Mouse (Mus musculus) liver, embryonic 11.5 days (tissue): ENCODE data around the gene Olfr641. TPM values are rescaled to one million over a fixed set of nuclear protein-coding genes. Genes with fewer than 3 reads are reported as not detected.

Experiments
- ATAC-seq: fragments of 200-750 bp; cut with Nextera tagmentation; replicated peaks from 2 replicates; pipeline ENCODE4 v1.8.0; 2017; ENCODE audit warnings: moderate number of reproducible peaks, mild to moderate bottlenecking, moderate TSS enrichment, moderate library complexity; ENCODE audit not compliant: low FRiP score
- DNase-seq: peaks from one replicate; pipeline ENCODE4 v3.0.0-alpha.2; 2017; ENCODE audit warnings: low spot score
- H3K27ac ChIP-seq: fragments of 300-500 bp; sonication (generic); 2 replicates; pipeline ENCODE4 v1.5.1; 2014; ENCODE audit warnings: mild to moderate bottlenecking, low read depth, low read length, control low read depth
- H3K27me3 ChIP-seq: fragments of 300-500 bp; sonication (generic); replicated peaks from 2 replicates; pipeline ENCODE4 v1.6.1; 2014; ENCODE audit warnings: low read length, mixed read lengths; ENCODE audit not compliant: control insufficient read depth, insufficient read depth
- H3K36me3 ChIP-seq: fragments of 300-500 bp; sonication (generic); 2 replicates; pipeline ENCODE4 v1.6.1; 2014; ENCODE audit warnings: mild to moderate bottlenecking, low read length, moderate library complexity, mixed read lengths; ENCODE audit not compliant: control insufficient read depth, insufficient read depth
- H3K4me1 ChIP-seq: fragments of 300-500 bp; sonication (generic); replicated peaks from 2 replicates; pipeline ENCODE4 v1.6.1; 2014; ENCODE audit warnings: low read length, mixed read lengths; ENCODE audit not compliant: control insufficient read depth, insufficient read depth
- H3K4me2 ChIP-seq: fragments of 300-500 bp; sonication (generic); 2 replicates; pipeline ENCODE4 v1.6.1; 2014; ENCODE audit warnings: mild to moderate bottlenecking, control low read depth, moderate library complexity
- H3K4me3 ChIP-seq: fragments of 300-500 bp; sonication (generic); 2 replicates; pipeline ENCODE4 v1.5.1; 2014; ENCODE audit warnings: low read depth, low read length, control low read depth
- H3K9ac ChIP-seq: fragments of 300-500 bp; sonication (generic); 2 replicates; pipeline ENCODE4 v1.6.1; 2014; ENCODE audit warnings: low read depth, low read length, control low read depth
- H3K9me3 ChIP-seq: fragments of 300-500 bp; sonication (generic); 2 replicates; pipeline ENCODE4 v1.6.1; 2016; ENCODE audit warnings: low read length, inconsistent platforms, mixed read lengths; ENCODE audit not compliant: control insufficient read depth
- WGBS: fragments of 180-500 bp; shearing (Covaris S2); extraction: QIAGEN DNeasy Blood & Tissue Kit; methylation state at CpG from one replicate; pipeline ENCODE4 v1.1.7; 2014; 5-methylcytosine and 5-hydroxymethylcytosine counted together
- polyA plus RNA-seq: library from polyadenylated mRNA; unstranded; fragments of >200 nt; fragmentation: Nextera tagmentation; extraction: Ambion mirVana; gene quantifications from 2 replicates; pipeline ENCODE4 v1.2.1, GENCODE M21; 2014

The Olfr641 gene
- polyA plus RNA-seq, 1 experiment from 2014 or later, result not detected

DNA sequence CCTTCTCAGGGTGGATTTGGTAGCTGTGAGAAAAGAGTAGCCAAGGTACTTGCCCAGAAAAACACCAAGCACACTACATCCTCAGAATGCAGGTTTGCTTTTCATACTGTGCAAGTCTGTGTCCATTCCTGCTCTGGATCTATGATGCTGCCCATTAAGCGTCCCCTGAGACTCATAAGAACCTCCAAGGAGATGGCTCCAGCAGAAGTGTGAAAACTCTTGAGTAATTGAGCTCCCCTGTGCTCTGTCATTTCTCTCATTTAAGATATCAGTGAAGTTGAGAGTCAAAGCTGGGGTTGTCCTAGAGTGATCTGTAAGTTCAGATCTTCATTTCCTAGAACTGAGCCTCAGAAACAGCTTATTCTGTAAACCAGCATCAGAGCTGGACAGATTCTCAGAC, 17.3 kb downstream of the Olfr641 start, which contains the start of gene Olfr642:
Olfr642 (minus strand) TSS at position 101 of the 400 bp plus-strand sequence.
- no peaks in the 10 kb centered on the region for H3K36me3 ChIP-seq
- no peak within 1 kb of the TSS for H3K27ac ChIP-seq
- H3K27me3 ChIP-seq, result no peaks in the 10 kb centered on the region
- DNase-seq (no peak), ATAC-seq (no peak)
- 64% methylated on average over 1 of the region's 1 CpGs for WGBS
- H3K9me3 ChIP-seq, result no peaks in the 10 kb centered on the region
- no peak within 1 kb of the TSS for H3K4me2 ChIP-seq
- H3K4me3 ChIP-seq, result no peak within 1 kb of the TSS
- no peaks in the 10 kb centered on the region for H3K4me1 ChIP-seq
- no peak within 1 kb of the TSS for H3K9ac ChIP-seq

DNA sequence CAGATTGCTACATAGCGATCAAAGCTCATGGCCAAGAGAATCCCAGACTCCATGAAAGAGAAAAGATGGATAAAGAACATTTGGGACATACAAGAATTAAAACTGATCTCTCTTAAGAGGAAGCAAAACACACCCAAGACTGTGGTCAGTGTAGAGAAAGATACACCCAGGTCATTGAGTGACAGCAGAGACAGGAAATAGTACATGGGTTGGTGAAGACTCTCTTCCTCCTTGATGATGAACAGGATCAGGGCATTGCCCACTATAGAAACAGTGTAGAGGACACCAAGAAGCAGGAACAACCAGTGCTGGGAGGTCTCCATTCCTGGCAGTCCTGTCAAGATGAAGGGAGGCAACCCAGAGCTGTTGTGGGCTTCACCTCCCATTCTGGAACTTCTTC, 24.0 kb downstream of the Olfr641 start:
- no peaks in the 10 kb centered on the region for H3K4me1 ChIP-seq
- no peak for DNase-seq
- ATAC-seq, result no peak
- no peaks in the 10 kb centered on the region for H3K36me3 ChIP-seq
- no peak overlapping the region for H3K27ac ChIP-seq
- H3K4me3 ChIP-seq, result no peak overlapping the region
- no peaks in the 10 kb centered on the region for H3K9me3 ChIP-seq
- WGBS, result 83% methylated on average over 1 of the region's 1 CpGs
- no peaks in the 10 kb centered on the region for H3K27me3 ChIP-seq
- H3K4me2 ChIP-seq, result no peak overlapping the region
- H3K9ac ChIP-seq, result no peak overlapping the region

DNA sequence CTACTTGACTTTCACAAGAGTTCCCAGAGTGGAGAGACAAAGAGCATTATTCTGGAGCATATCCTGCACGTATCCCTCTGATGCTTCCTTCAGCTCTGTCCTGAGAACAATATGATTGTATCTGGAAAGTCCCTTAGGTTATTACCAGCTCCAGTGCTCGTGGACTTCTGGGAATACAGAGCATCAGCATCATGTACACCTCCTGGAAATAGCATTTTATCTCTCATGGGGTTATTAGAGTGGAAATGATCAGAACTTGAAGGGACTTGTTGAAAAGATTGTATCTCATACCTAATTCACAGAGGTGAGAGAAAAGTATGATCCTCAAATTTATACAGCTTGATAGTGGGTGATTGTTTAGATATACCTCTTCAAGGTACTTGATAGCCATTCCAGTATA, 26.1 kb downstream of the Olfr641 start, which contains the start of gene 4930516K23Rik:
4930516K23Rik (minus strand) TSS at position 101 of the 400 bp plus-strand sequence.
- DNase-seq (no peak), ATAC-seq (no peak)
- WGBS, result 46% methylated on average over 2 of the region's 2 CpGs
- Histone ChIP-seq H3K4me2 (no peak within 1 kb of the TSS), H3K27ac (no peak within 1 kb of the TSS), H3K4me1 (no peaks in the 10 kb centered on the region), H3K27me3 (no peaks in the 10 kb centered on the region), H3K4me3 (no peak within 1 kb of the TSS), H3K36me3 (no peaks in the 10 kb centered on the region), H3K9ac (no peak within 1 kb of the TSS), H3K9me3 (no peaks in the 10 kb centered on the region)

DNA sequence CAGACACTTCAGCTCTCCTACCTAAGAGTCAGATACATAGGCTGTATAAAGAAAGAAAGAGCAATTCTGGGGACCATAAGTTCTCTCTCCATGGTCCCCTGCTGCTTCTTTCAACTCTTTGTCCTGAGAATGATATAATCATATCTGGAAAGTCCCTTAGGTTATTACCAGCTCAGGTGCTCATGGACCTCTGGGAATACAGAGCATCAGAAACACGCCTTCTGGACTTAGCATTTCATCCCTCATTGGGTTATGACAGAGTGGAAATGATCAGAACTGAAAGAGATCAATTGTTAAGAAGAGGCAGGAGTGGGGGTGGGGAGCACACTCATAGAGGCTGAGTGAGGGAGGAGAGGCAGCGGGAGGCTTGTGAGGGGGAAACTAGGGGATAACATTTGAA, 36.5 kb downstream of the Olfr641 start, which contains the start of gene Olfr644:
Olfr644 (minus strand) TSS at position 101 of the 400 bp plus-strand sequence.
- no peaks in the 10 kb centered on the region for H3K9me3 ChIP-seq
- H3K4me1 ChIP-seq, result no peaks in the 10 kb centered on the region
- no peak within 1 kb of the TSS for H3K4me2 ChIP-seq
- DNase-seq (no peak), ATAC-seq (no peak)
- no peak within 1 kb of the TSS for H3K4me3 ChIP-seq
- H3K27ac ChIP-seq, result no peak within 1 kb of the TSS
- H3K36me3 ChIP-seq, result no peaks in the 10 kb centered on the region
- no peaks in the 10 kb centered on the region for H3K27me3 ChIP-seq
- 78% methylated on average over 2 of the region's 2 CpGs for WGBS
- no peak within 1 kb of the TSS for H3K9ac ChIP-seq

DNA sequence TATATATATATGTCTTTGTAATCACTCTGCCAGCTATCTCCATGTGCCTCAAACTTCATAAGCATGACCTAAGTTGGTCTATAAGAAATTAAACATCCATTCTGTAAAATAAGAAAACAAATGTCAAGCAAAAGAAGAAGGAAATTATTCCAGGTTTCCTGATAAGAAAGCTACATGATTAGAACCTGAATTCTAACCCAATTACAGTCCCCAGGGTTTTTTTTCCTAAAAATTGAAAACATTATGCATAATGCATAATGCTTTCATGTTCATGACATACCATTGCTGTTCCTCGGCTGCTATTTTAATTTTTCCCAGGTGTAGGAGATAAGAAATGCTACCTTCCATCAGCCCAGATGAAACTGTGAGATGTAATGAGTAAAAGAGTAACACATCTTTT, 50.1 kb downstream of the Olfr641 start, which contains the start of gene Olfr645:
Olfr645 (minus strand) TSS at position 101 of the 400 bp plus-strand sequence.
- no peak within 1 kb of the TSS for H3K9ac ChIP-seq
- no peaks in the 10 kb centered on the region for H3K27me3 ChIP-seq
- DNase-seq (no peak), ATAC-seq (no peak)
- no peaks in the 10 kb centered on the region for H3K4me1 ChIP-seq
- H3K4me3 ChIP-seq, result no peak within 1 kb of the TSS
- H3K9me3 ChIP-seq, result no peaks in the 10 kb centered on the region
- no peak within 1 kb of the TSS for H3K27ac ChIP-seq
- H3K4me2 ChIP-seq, result no peak within 1 kb of the TSS
- H3K36me3 ChIP-seq, result no peaks in the 10 kb centered on the region
- 67% methylated on average over 1 of the region's 1 CpGs for WGBS

Other genes starting within 250 kb of the Olfr641 start
- gene Olfr67, start 243.6 kb upstream of the Olfr641 start, polyA plus RNA-seq, result not detected in 2 replicates
- gene Hbb-bt, start 221.4 kb upstream of the Olfr641 start, polyA plus RNA-seq, result 7,398 and 7,943 TPM in 2 replicates
- gene Hbb-bs, start 207.3 kb upstream of the Olfr641 start, polyA plus RNA-seq, result 9,439 and 11,024 TPM in 2 replicates
- gene Hbb-bh2, start 194.9 kb upstream of the Olfr641 start, polyA plus RNA-seq, result not detected in 2 replicates
- gene Hbb-bh1, start 192.3 kb upstream of the Olfr641 start, polyA plus RNA-seq, result 4,066 and 4,428 TPM in 2 replicates
- gene Hbb-y, start 182.2 kb upstream of the Olfr641 start, polyA plus RNA-seq, result 15,021 and 16,786 TPM in 2 replicates
- not detected in 2 replicates for gene Olfr66, start 149.2 kb upstream of the Olfr641 start, polyA plus RNA-seq
- gene Olfr64, start 141.0 kb upstream of the Olfr641 start, polyA plus RNA-seq, result not detected in 2 replicates
- gene Olfr65, start 132.0 kb upstream of the Olfr641 start, polyA plus RNA-seq, result not detected in 2 replicates
- gene Olfr631, start 106.6 kb upstream of the Olfr641 start, polyA plus RNA-seq, result not detected in 2 replicates
- gene Olfr632, start 101.1 kb upstream of the Olfr641 start, polyA plus RNA-seq, result 0.12 TPM in 1 of 2 replicates, not detected in the other
- gene Olfr633, start 91.0 kb upstream of the Olfr641 start, polyA plus RNA-seq, result not detected in 2 replicates
- gene Olfr635, start 64.3 kb upstream of the Olfr641 start, polyA plus RNA-seq, result not detected in 2 replicates
- not detected in 2 replicates for gene Olfr638, start 36.7 kb upstream of the Olfr641 start, polyA plus RNA-seq
- gene Olfr639, start 18.1 kb upstream of the Olfr641 start, polyA plus RNA-seq, result not detected in 2 replicates
- gene Olfr640, start 9.9 kb upstream of the Olfr641 start, polyA plus RNA-seq, result not detected in 2 replicates
- gene Olfr642, start 17.2 kb downstream of the Olfr641 start, polyA plus RNA-seq, result not detected in 2 replicates
- not detected in 2 replicates for gene 4930516K23Rik, start 26.0 kb downstream of the Olfr641 start, polyA plus RNA-seq
- gene Olfr644, start 36.4 kb downstream of the Olfr641 start, polyA plus RNA-seq, result not detected in 2 replicates
- not detected in 2 replicates for gene Olfr645, start 50.0 kb downstream of the Olfr641 start, polyA plus RNA-seq
- not detected in 2 replicates for gene Olfr646, start 69.4 kb downstream of the Olfr641 start, polyA plus RNA-seq
- gene Ubqln5, start 94.4 kb downstream of the Olfr641 start, polyA plus RNA-seq, result not detected in 2 replicates
- gene Olfr643, start 102.0 kb downstream of the Olfr641 start, polyA plus RNA-seq, result not detected in 2 replicates
- gene Ubqln3, start 107.8 kb downstream of the Olfr641 start, polyA plus RNA-seq, result not detected in 2 replicates
- gene Ubqlnl, start 115.1 kb downstream of the Olfr641 start, polyA plus RNA-seq, result not detected in 2 replicates
- not detected in 2 replicates for gene Olfm5, start 129.4 kb downstream of the Olfr641 start, polyA plus RNA-seq
- gene Olfr648, start 147.9 kb downstream of the Olfr641 start, polyA plus RNA-seq, result 0.08 and 0.19 TPM in 2 replicates
- not detected in 2 replicates for gene Olfr649, start 160.5 kb downstream of the Olfr641 start, polyA plus RNA-seq
- gene Trim6, start 183.3 kb downstream of the Olfr641 start, polyA plus RNA-seq, result 3.6 and 4.2 TPM in 2 replicates
- 1.4 and 2.1 TPM in 2 replicates for gene Trim34a, start 209.0 kb downstream of the Olfr641 start, polyA plus RNA-seq